Mouse (Mus musculus): Measurements from ENCODE around the gene Tomm6. TPM values are rescaled to one million over a fixed set of nuclear protein-coding genes. Genes with fewer than 3 reads are reported as not detected.
A peak's percentile ranks its signal among the peaks of the same experiment; 100 is the strongest.

Gene Tomm6
- total and polyA plus RNA-seq, 2 experiments from 2014 or later, result 158 to 343 TPM

GRCm38 (mm10) chr17:47672311-47673111 lies 15.7 kb downstream of the Tomm6 start:
- TF ChIP-seq CTCF (IDR thresholded peaks at IDR 0.05; ENCODE audit: low read depth), result 0 out of 2 replicates have a peak, but pooled peaks have one; percentile 4
- Histone ChIP-seq H3K27me3 (ENCODE audit: insufficient read depth, low read length) (no peaks in the 10 kb centered on the region), H3K27ac (no peak overlapping the region), H3K4me1 (ENCODE audit: insufficient read depth, low read length) (0 out of 2 replicates have a peak, but pooled peaks cover 5% of the 10 kb centered on the region), H3K9me3 (ENCODE audit: low read length) (no peaks in the 10 kb centered on the region), H3K4me2 (ENCODE audit: low read depth, low read length) (peak overlapping the region; percentile 69), H3K9ac (replicated peaks; ENCODE audit: low read length) (peak overlapping the region; percentile 10), H3K36me3 (ENCODE audit: insufficient read depth, low read length) (no peaks in the 10 kb centered on the region), H3K4me3 (ENCODE audit: low read length) (peak overlapping the region; percentile 26)
- 6% methylated on average over 57 of the region's 68 CpGs for WGBS
- ATAC-seq (peak; percentile 61), DNase-seq (ENCODE audit: low spot score) (peak; percentile 77)

- peak overlapping the region; percentile 69 for H3K4me2 ChIP-seq (ENCODE audit: low read depth, low read length)
- H3K4me1 ChIP-seq (ENCODE audit: insufficient read depth, low read length), result 0 out of 2 replicates have a peak, but pooled peaks cover 5% of the 10 kb centered on the region
- no peak overlapping the region for H3K27ac ChIP-seq
- H3K9me3 ChIP-seq (ENCODE audit: low read length), result no peaks in the 10 kb centered on the region
- DNase-seq (ENCODE audit: low spot score) (no peak), ATAC-seq (peak; percentile 39)
- H3K4me3 ChIP-seq (ENCODE audit: low read length), result peak overlapping the region; percentile 26
- WGBS, result 22% methylated on average over 14 of the region's 14 CpGs
- TF ChIP-seq CTCF (IDR thresholded peaks at IDR 0.05; ENCODE audit: low read depth), result no peak
- no peaks in the 10 kb centered on the region for H3K27me3 ChIP-seq (ENCODE audit: insufficient read depth, low read length)
- H3K36me3 ChIP-seq (ENCODE audit: insufficient read depth, low read length), result no peaks in the 10 kb centered on the region
- H3K9ac ChIP-seq (replicated peaks; ENCODE audit: low read length), result peak overlapping the region; percentile 10
Observed at GRCm38 (mm10) chr17:47671988-47672310, 16.2 kb downstream of the Tomm6 start.

- WGBS, result 42% methylated on average over 4 of the region's 4 CpGs
- 0 out of 2 replicates have a peak, but pooled peaks have one; percentile 25 for ATAC-seq
- H3K27ac ChIP-seq, result no peak overlapping the region
Observed at GRCm38 (mm10) chr17:47669166-47669565, 19.0 kb downstream of the Tomm6 start.

GRCm38 (mm10) chr17:47664474-47664873 lies 23.7 kb downstream of the Tomm6 start:
- no peak overlapping the region for H3K4me3 ChIP-seq (ENCODE audit: low read length)
- no peaks in the 10 kb centered on the region for H3K9me3 ChIP-seq (ENCODE audit: low read length)
- 78% methylated on average over 7 of the region's 7 CpGs for WGBS
- H3K4me2 ChIP-seq (ENCODE audit: low read depth, low read length), result no peak overlapping the region
- no peaks in the 10 kb centered on the region for H3K27me3 ChIP-seq (ENCODE audit: insufficient read depth, low read length)
- H3K27ac ChIP-seq, result no peak overlapping the region
- no peaks in the 10 kb centered on the region for H3K4me1 ChIP-seq (ENCODE audit: insufficient read depth, low read length)
- DNase-seq (ENCODE audit: low spot score) (no peak), ATAC-seq (no peak)
- no peak overlapping the region for H3K9ac ChIP-seq (replicated peaks; ENCODE audit: low read length)
- no peak for TF ChIP-seq CTCF (IDR thresholded peaks at IDR 0.05; ENCODE audit: low read depth)
- no peaks in the 10 kb centered on the region for H3K36me3 ChIP-seq (ENCODE audit: insufficient read depth, low read length)

More at GRCm38 (mm10) chr17:47669166-47669565, 19.0 kb downstream of the Tomm6 start:
- DNase-seq (ENCODE audit: low spot score), result peak; percentile 35
- TF ChIP-seq CTCF (IDR thresholded peaks at IDR 0.05; ENCODE audit: low read depth), result no peak
- Histone ChIP-seq H3K4me2 (ENCODE audit: low read depth, low read length) (no peak overlapping the region), H3K4me3 (ENCODE audit: low read length) (no peak overlapping the region), H3K9ac (replicated peaks; ENCODE audit: low read length) (no peak overlapping the region), H3K4me1 (ENCODE audit: insufficient read depth, low read length) (0 out of 2 replicates have a peak, but pooled peaks cover 5% of the 10 kb centered on the region), H3K36me3 (ENCODE audit: insufficient read depth, low read length) (no peaks in the 10 kb centered on the region), H3K9me3 (ENCODE audit: low read length) (no peaks in the 10 kb centered on the region), H3K27me3 (ENCODE audit: insufficient read depth, low read length) (no peaks in the 10 kb centered on the region)

DNA sequence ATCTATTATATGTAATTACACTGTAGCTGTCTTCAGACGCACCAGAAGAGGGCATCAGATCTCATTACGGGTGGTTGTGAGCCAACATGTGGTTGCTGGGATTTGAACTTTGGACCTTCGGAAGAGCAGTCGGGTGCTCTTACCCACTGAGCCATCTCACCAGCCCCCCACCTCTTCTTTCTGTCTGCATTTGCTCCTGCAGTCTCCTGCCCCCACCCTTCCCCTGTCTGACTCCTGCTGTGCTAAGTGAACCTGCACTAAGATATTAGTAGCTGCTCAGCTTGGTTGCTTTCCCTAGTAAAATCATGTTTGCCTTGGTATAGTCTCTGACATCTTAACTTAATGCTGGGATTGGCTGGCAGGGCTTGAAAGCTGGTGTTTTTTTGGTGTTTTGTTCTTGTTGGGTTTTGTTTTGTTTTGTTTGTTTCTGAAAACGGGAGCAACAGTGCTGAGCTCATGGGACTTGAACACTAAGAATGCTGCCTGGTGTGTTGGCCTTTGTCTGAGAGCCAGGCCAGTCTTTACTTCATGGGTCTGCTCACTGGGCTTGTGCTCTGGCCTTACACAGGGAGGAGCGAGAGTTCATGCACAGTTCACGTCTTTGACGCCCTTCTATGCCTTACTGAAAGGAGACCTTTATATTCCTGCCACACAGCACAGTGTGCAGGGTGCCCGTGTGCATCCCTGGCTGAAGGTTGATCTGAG lies 25.0 kb downstream of the Tomm6 start:
- no peaks in the 10 kb centered on the region for H3K27me3 ChIP-seq (ENCODE audit: insufficient read depth, low read length)
- H3K4me3 ChIP-seq (ENCODE audit: low read length), result no peak overlapping the region
- WGBS, result 34% methylated on average over 9 of the region's 9 CpGs
- no peaks in the 10 kb centered on the region for H3K9me3 ChIP-seq (ENCODE audit: low read length)
- DNase-seq (ENCODE audit: low spot score) (peak; percentile 5), ATAC-seq (peak; percentile 67; the same call in 1 of the 2 replicates)
- H3K9ac ChIP-seq (replicated peaks; ENCODE audit: low read length), result no peak overlapping the region
- TF ChIP-seq CTCF (IDR thresholded peaks at IDR 0.05; ENCODE audit: low read depth), result no peak
- no peak overlapping the region for H3K4me2 ChIP-seq (ENCODE audit: low read depth, low read length)
- H3K4me1 ChIP-seq (ENCODE audit: insufficient read depth, low read length), result no peaks in the 10 kb centered on the region
- no peak overlapping the region for H3K27ac ChIP-seq
- H3K36me3 ChIP-seq (ENCODE audit: insufficient read depth, low read length), result no peaks in the 10 kb centered on the region

GRCm38 (mm10) chr17:47658741-47659243 lies 29.4 kb downstream of the Tomm6 start:
- ATAC-seq (no peak), DNase-seq (ENCODE audit: low spot score) (no peak)
- Histone ChIP-seq H3K4me2 (ENCODE audit: low read depth, low read length) (no peak overlapping the region), H3K4me3 (ENCODE audit: low read length) (no peak overlapping the region), H3K9me3 (ENCODE audit: low read length) (no peaks in the 10 kb centered on the region), H3K9ac (replicated peaks; ENCODE audit: low read length) (no peak overlapping the region), H3K27ac (no peak overlapping the region), H3K36me3 (ENCODE audit: insufficient read depth, low read length) (no peaks in the 10 kb centered on the region), H3K4me1 (ENCODE audit: insufficient read depth, low read length) (no peaks in the 10 kb centered on the region), H3K27me3 (ENCODE audit: insufficient read depth, low read length) (no peaks in the 10 kb centered on the region)
- 87% methylated on average over 3 of the region's 3 CpGs for WGBS
- no peak for TF ChIP-seq CTCF (IDR thresholded peaks at IDR 0.05; ENCODE audit: low read depth)

Measured in hindbrain, postnatal 0 days (tissue).